Mouse (Mus musculus): Measurements from ENCODE around the gene Fbxl18. TPM values are rescaled to one million over a fixed set of nuclear protein-coding genes. Genes with fewer than 3 reads are reported as not detected.

Fbxl18 gene
- polyA plus RNA-seq, 1 experiment from 2014 or later = 24.2 TPM

GRCm38 (mm10) chr5:142822286-142823095, 72.7 kb downstream of the Fbxl18 start:
- Histone ChIP-seq H3K27me3 (ENCODE audit: poor library complexity, severe bottlenecking) (no peaks in the 10 kb centered on the region), H3K36me3 (replicated peaks) (no peaks in the 10 kb centered on the region), H3K4me3 (peak overlapping the region; percentile 100), H3K27ac (peak overlapping the region; percentile 100), H3K9me3 (no peaks in the 10 kb centered on the region), H3K4me1 (peaks cover 54% of the 10 kb centered on the region)
- peak; percentile 60 for DNase-seq (ENCODE audit: extremely low spot score, low spot score)
- WGBS = under 1% methylated on average over 36 of the region's 36 CpGs

DNA sequence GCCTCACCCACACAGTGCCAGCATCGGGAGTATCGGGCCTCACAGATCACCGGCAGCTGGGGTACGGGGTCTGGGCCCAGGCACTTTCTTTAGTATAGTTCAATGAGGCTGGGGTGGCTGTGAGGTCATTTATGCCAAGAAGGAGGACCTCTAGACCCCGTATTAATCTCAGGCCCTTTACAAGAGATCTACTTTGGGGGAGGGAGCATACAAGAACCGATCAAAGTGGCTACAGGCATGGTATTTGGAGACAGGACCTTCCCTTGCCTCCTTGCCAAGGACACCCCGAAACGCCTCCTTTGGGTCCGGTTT, 73.3 kb downstream of the Fbxl18 start:
- H3K27ac ChIP-seq = peak overlapping the region; percentile 100
- no peak for DNase-seq (ENCODE audit: extremely low spot score, low spot score)
- no peaks in the 10 kb centered on the region for H3K9me3 ChIP-seq
- H3K27me3 ChIP-seq (ENCODE audit: poor library complexity, severe bottlenecking) = no peaks in the 10 kb centered on the region
- 0% methylated on average over 9 of the region's 9 CpGs for WGBS
- H3K4me3 ChIP-seq = peak overlapping the region; percentile 100
- H3K4me1 ChIP-seq = peaks cover 54% of the 10 kb centered on the region
- no peaks in the 10 kb centered on the region for H3K36me3 ChIP-seq (replicated peaks)

GRCm38 (mm10) chr5:142821266-142821973, 73.8 kb downstream of the Fbxl18 start:
- Histone ChIP-seq H3K27me3 (ENCODE audit: poor library complexity, severe bottlenecking) (no peaks in the 10 kb centered on the region), H3K9me3 (no peaks in the 10 kb centered on the region), H3K4me1 (peaks cover 54% of the 10 kb centered on the region), H3K36me3 (replicated peaks) (no peaks in the 10 kb centered on the region), H3K27ac (peak overlapping the region; percentile 100), H3K4me3 (peak overlapping the region; percentile 100)
- peak; percentile 89 for DNase-seq (ENCODE audit: extremely low spot score, low spot score)
- under 1% methylated on average over 36 of the region's 36 CpGs for WGBS

DNA sequence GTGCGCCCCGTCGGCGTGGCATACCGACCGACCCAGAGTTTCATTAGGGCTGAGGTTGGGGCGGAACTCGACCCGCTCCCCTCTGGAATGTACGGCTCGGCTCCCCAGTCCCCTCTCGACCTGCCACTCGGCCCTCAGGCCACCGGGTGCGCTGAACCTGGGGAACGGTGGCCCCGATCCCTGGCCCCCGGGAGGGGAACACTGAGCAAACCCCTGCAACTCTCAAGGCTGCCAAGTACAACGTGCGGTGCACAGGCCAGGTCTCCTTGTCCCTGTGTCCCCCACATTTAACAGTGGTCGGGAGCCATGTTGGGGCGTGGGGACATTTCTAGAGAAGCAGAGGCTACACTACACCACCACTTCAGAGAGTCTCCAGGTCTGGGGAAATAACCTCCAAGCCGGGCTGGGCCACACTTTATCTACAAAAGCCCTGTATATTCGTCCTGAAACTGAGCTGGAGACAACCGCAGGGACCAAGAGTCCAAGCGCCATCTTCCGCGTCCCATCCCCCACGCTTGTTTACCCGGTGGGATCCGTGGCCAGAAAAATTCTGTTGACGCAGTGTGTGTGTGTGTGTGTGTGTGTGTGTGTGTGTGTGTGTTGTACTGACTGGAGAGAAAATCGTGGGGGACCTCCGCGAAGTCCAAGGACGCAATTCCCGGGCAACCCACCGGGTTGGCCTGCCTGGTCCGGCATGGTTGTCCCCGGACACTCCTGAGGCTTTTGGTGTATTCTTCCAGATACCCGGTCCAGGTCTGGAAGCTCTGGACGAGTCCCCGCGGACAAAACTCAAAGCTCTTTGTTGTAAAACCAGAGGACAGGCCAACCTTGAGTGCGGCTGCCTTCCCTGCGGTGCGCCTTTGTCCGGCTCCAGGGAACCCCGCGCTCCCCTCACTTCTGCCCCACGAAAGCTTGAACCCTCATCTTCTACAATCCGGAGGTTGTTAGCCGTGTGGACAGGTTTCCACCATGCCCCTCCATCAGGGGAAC, 74.7 kb downstream of the Fbxl18 start:
- under 1% methylated on average over 53 of the region's 53 CpGs for WGBS
- Histone ChIP-seq H3K27ac (peak overlapping the region; percentile 100), H3K27me3 (ENCODE audit: poor library complexity, severe bottlenecking) (no peaks in the 10 kb centered on the region), H3K36me3 (replicated peaks) (no peaks in the 10 kb centered on the region), H3K4me1 (peaks cover 46% of the 10 kb centered on the region), H3K4me3 (peak overlapping the region; percentile 100), H3K9me3 (no peaks in the 10 kb centered on the region)
- peak; percentile 75 for DNase-seq (ENCODE audit: extremely low spot score, low spot score)

DNA sequence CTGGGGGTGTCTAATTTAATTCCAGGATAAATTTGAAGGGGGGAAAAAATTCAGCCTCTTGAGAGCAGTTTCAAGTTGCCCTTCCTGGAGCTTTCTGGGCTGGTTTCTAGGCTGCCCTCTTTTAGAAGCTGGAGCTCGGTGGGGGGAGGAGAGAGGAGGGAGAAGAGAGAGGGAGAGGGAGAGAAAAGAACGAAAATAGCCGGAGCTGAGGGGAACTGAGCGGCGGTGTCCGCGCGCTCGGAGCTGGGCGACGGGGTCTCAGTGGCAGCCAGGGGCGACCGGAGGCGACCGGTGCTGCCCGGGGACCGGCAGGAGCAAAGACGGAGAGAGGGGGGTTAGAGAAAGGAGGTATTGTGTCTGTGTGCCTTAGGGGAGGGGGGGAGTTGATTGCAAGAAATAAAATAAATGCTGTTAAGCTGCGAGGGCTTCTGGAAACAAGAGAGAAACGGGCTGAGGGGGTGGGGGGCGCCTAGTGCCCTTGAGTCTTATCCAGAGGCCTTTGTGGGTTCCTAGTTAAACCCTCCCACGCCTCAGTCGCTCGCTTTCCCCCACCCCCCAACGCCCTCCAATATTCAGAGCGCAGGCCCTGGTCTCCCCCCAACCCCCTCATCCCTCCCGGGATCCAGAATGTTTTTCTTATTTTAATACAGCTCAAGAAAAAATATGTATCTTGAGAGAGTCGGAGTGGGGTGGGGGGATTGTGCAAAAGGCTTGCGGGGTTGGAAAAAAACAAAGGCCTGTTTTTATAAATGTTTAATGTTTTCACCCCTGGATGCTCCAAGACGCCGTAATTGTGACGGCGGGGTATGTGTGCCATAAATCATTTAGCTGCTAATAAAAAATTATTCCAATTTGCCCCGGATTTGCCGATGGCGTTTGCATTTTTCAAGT, 75.6 kb downstream of the Fbxl18 start:
- peak; percentile 77 for DNase-seq (ENCODE audit: extremely low spot score, low spot score)
- Histone ChIP-seq H3K27me3 (ENCODE audit: poor library complexity, severe bottlenecking) (0 out of 2 replicates have a peak, but pooled peaks cover 4% of the 10 kb centered on the region), H3K9me3 (no peaks in the 10 kb centered on the region), H3K27ac (peak overlapping the region; percentile 100), H3K4me1 (peaks cover 37% of the 10 kb centered on the region), H3K4me3 (peak overlapping the region; percentile 100), H3K36me3 (replicated peaks) (peaks cover 7% of the 10 kb centered on the region)
- under 1% methylated on average over 36 of the region's 36 CpGs for WGBS

DNA sequence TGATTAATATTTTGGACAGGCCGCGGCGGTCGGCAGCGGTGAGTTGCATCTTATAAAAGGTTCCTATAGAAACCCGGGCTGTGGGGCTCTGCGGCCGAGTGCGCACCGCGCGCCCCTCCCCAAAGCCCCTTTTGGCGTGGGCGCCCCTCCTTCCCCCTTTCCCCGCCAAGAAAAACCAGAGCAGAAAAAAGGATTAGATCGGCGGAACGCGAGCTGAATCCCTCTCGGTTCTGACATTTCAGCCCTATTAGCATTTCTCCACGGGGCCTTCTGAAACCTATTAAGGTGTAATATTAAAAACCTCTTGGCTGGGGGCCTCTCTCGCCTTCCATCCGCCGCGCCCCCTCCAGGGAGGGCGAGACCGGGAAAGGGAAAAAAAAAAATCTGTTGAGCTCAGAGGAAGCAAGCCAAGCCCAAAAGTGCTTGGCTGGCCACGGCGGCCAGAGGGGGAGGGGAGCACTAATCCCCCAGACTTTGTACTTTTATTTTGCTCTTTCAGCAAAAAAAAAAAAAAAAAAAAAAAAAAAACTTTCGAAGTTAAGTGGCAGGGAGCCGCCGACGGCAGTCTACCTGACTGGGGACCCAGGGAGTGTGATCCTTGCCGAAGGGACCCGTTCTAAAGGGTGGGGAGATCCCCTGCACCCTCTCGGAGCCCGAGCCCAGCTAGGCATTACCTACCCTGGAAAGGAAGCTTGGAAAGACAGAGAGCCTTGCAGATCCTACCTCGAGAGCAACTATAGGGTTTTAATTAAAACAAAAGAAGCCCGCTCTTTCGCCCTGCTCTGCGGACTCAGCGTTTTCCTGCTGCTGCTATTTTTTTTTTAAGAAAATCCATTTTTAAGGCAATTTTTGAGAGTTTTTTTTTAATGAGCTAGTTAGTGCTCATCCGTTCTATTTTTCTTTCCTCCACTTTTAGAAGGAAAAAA, 76.5 kb downstream of the Fbxl18 start:
- Histone ChIP-seq H3K27ac (peak overlapping the region; percentile 100), H3K4me3 (peak overlapping the region; percentile 100), H3K9me3 (no peaks in the 10 kb centered on the region), H3K36me3 (replicated peaks) (peaks cover 16% of the 10 kb centered on the region), H3K27me3 (ENCODE audit: poor library complexity, severe bottlenecking) (0 out of 2 replicates have a peak, but pooled peaks cover 4% of the 10 kb centered on the region), H3K4me1 (peaks cover 29% of the 10 kb centered on the region)
- under 1% methylated on average over 43 of the region's 43 CpGs for WGBS
- DNase-seq (ENCODE audit: extremely low spot score, low spot score) = peak; percentile 81

- peaks cover 29% of the 10 kb centered on the region for H3K4me1 ChIP-seq
- peaks cover 25% of the 10 kb centered on the region for H3K36me3 ChIP-seq (replicated peaks)
- H3K27ac ChIP-seq = peak within 1 kb of the TSS; percentile 100
- H3K4me3 ChIP-seq = peak within 1 kb of the TSS; percentile 100
- no peaks in the 10 kb centered on the region for H3K9me3 ChIP-seq
- DNase-seq (ENCODE audit: extremely low spot score, low spot score) = peak; percentile 99
- WGBS = under 1% methylated on average over 55 of the region's 56 CpGs
- H3K27me3 ChIP-seq (ENCODE audit: poor library complexity, severe bottlenecking) = 0 out of 2 replicates have a peak, but pooled peaks cover 4% of the 10 kb centered on the region
Measured at GRCm38 (mm10) chr5:142817524-142818434, 77.4 kb downstream of the Fbxl18 start, which contains the start of gene Tnrc18. Gene Tnrc18 (minus strand): TSS chr5:142817662.

Other genes with a start within 250 kb of the Fbxl18 start
- gene Slc29a4, start 202.9 kb downstream of the Fbxl18 start, polyA plus RNA-seq (2016; fragmentation: Nextera tagmentation; extraction: Ambion mirVana) = 19.8 and 21.4 TPM in 2 replicates
- gene Tnrc18, start 77.8 kb downstream of the Fbxl18 start, polyA plus RNA-seq (2016; fragmentation: Nextera tagmentation; extraction: Ambion mirVana) = 21.5 and 22.7 TPM in 2 replicates
- 12,867 and 12,868 TPM in 2 replicates for gene Actb, start 11.3 kb upstream of the Fbxl18 start, polyA plus RNA-seq (2016; fragmentation: Nextera tagmentation; extraction: Ambion mirVana)
- 676 and 689 TPM in 2 replicates for gene Fscn1, start 64.9 kb upstream of the Fbxl18 start, polyA plus RNA-seq (2016; fragmentation: Nextera tagmentation; extraction: Ambion mirVana)
- gene Rnf216, start 217.6 kb upstream of the Fbxl18 start, polyA plus RNA-seq (2016; fragmentation: Nextera tagmentation; extraction: Ambion mirVana) = 44.4 and 48.0 TPM in 2 replicates